Mouse (Mus musculus) kidney, adult 18-20 months (tissue): Measurements from ENCODE around the gene Asb7.

Source experiments
- DNase-seq: peaks from one replicate; pipeline ENCODE4 v3.0.0; 2021

Asb7 gene

DNA sequence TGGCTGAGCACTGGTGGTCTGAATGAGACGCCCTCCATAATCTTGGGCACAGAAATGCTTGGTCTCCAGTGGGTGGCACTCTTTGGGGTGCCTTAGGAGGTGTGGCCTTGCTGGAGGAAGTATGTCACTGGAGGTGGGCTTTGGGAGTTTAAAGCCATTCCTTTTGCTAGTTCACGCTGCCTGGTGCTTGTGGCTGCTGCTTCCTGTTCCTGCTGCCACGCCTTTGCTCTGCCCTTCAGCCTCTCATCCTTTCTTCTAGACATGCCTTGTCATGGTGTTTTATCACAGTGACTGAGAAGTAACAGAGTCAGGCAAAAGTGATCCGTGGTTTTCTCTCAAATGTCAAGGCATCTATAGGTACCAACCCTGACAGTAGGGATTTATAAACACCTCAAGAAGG lies 37.2 kb downstream of the Asb7 start:
- DNase-seq: no peak

DNA sequence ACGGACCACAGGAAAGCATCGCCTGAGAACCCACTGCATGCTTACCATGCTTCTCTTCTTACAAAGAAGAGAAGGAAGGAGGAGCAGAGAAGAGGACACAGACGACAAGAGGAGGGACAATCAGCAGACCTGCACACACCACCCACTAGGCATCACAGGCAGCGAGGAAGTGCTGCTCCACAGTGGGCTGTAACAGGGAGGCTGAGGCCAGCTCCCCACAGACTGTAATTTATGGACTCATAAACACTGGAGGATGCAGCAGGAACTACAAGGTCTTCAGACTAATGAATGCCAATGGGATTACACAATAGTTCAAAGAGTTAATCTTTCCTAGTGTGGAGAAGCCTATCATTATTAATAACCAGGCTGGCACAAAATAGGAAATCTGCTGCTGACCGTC lies 38.5 kb downstream of the Asb7 start:
- no peak for DNase-seq

DNA sequence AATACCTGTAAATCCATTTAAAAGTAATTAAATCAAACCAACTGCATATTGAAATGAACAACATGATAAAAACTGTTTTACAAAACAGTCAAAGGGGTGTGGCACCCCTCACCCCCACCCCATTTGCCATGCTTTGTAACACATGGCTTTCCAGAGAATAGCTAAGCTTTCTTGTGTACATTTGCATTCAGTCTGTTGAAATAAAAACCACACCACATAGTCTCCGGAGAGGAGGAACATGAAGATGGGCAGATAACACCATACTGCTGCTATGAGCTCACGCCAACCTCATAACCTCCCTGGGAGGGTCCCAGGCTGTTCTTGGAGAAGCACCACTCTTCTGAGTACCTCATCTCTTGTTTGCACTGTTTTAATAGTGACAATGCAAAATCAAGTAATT lies 40.2 kb downstream of the Asb7 start:
- DNase-seq: no peak

DNA sequence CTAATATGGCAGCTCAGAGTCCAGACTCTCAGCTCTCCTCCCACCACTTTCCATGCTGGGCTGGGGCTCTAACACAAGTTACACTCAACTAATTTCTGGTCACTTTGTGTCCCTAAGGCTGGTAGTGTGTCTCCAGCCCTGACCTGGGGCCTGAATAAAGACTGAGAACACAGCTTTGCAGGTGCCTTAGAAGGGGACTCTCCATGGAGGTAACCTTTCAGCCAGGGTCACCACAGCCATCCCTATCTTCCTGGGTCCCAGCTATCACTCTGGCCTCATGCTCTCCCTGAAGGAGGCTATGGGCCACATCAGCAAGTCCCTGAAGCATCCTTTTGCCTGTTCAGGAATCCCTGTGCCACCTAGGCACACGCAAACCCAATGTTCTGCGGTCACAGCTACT lies 43.7 kb downstream of the Asb7 start:
- no peak for DNase-seq

DNA sequence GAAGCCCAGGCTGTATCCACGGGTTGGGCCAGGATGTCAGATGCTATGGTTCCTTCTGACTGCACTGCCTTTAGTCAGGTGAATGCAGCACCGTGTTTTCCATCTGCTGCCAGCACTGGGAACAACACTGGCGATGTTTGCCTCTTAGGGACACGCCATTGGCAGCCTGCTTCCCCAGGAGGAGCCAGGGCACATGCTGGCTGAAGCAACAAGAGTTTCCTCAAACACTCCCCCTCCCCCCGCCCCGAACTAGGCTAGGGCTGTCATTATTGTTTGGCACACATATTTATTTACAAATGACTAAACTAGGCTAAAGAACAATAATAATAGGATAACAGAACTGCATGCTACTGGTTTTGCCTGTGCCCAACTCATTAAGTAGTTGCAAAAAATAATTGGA lies 56.0 kb downstream of the Asb7 start:
- no peak for DNase-seq

DNA sequence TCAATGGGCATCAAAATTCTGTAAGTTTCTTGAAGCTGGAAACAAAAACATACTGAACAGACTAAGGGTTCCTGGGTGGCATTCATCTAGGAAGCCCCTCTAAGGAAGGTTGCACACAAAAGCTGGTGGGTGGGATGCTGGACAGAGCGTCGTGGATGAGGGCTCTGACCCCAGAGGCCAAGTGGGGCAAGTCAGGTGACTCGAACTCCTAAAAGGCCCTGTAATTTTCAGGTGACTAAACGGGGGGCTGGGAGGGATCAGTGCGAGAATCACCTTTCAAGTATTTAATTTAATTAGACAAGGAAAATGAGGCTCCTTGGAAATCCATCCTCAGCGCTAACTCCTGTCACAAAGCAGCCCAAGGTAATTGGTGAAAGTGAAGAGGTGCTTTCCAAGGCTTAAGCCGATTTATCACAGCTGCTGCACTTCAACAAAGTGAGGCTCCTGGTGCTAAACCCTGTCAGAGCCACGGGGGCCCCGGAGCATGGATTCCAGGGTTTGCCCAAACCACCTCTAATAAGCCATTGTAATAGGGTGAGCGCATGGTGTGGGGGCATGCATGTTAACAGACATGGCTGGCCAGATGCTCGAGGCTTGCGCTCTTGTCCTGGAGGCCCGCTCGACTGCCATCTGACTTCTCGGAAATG lies 59.1 kb downstream of the Asb7 start:
- no peak for DNase-seq

DNA sequence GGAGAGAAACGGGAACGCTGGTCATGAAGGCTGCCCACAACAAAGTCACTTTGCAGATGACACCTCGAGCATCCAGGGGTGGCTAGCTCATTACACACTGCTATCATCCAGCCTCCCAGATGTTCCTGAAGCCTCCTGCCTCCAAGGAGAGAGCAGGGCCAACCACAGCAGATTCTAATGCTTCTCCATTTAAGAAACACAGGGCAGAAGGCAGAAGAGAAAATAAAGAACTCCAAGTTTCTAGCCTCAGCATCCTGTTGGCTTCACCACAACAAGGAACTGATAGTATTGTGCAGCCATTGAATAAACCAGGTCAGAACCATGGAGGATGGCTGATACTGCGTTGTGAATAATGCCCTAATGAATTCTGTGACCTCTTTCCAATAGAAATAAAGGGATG lies 60.0 kb downstream of the Asb7 start:
- no peak for DNase-seq

DNA sequence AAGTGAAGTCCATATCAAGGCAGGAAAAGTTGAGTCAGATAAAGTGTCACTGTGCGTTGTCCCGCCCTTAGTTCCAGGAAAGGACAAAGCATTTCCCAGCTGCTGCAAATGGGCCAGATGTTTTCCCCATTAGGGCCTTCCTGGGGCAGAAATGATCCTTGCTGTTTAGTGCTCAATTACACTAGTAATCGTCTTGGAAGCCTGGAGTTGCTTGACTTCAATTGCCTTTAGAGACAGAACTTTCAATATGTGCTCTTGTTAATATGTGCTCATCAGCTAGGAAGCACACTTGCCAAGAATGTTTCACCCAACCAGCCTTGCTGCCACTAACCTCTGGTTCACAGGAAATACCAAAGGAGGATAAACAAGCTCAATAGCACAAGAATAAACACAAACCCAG lies 66.0 kb downstream of the Asb7 start:
- no peak for DNase-seq

DNA sequence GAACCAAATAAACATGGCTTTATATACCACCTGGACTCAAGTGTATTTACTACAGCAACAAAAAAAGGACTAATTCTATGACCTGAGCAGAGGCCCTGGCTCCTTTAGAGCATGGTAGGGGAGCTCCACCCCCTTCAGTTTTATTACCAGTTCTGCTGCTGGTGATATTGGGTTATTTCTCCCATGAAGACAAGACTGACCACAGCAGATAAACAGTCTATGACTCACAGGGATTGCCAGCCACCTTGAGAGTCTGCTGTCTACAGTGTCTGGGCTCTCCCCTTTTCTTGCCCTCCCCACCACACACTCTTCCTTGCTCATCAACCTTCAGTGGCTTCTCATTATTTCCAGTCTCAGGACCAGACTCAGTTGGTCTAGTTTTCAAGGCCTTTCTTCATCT lies 87.5 kb downstream of the Asb7 start:
- DNase-seq: no peak

DNA sequence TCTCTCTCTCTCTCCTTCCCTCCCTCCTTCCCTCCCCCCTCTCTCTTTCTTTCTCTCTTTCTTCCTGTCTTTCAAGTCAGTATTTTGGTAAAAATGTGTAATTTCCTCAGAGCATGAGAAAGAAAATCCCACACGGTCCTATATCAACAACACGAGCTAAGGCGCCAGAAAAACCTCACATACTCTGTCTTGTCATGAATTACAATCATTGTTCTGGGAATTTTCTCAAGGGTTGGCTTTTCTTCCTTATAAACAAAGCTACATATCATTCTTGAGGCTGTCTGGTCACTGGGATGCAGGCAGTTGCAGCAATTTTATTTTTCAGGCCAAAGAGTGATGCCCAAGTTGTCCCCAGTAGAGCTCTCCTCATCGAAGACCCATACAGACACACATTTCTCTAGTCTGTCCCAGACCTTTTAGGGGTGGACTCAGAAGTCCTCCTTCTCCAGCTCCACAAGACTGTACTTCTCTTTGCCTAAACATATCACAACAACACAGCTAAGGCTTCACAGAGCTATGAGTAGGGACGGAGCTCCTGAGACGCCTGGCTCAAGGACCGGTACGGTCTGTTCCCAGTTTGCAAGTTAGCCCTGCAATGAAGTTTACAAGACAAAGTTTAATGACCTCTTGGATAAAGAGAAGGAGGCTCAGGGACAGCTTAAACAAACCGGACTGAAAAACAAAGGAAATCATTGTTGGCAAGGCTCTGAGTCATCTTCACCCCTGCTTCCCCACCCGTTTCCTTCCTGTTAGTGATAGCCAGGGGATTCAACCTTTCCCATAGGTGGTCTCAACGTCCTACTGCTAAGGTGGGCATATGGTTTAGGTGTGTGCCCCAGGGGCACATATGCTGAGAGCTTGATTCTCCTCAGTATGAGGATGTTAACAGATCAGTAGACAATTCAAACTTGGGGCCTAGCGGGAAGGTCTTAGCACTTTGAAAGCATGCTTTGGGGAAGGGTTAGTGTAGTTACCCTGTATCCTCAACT lies 88.5 kb downstream of the Asb7 start:
- peak; percentile 9 for DNase-seq

DNA sequence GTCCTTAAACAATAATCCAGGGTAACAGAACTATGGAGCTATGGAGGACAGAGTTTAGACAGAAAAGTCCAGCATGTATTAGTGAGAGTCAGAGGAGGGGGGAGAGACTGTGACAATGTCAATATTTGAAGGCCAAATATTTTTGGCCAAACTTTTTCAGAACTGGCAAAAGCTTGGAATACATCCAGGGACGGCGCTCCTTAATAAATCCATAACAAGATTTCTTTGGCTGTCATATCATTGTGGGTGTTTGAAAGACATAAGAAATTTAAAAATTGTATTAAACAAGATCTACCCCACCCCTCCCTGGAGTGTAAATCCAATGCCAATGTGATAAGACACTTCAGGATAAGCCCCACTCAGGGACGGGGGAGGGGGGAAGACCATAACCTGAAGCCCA lies 89.3 kb downstream of the Asb7 start:
- DNase-seq: no peak

DNA sequence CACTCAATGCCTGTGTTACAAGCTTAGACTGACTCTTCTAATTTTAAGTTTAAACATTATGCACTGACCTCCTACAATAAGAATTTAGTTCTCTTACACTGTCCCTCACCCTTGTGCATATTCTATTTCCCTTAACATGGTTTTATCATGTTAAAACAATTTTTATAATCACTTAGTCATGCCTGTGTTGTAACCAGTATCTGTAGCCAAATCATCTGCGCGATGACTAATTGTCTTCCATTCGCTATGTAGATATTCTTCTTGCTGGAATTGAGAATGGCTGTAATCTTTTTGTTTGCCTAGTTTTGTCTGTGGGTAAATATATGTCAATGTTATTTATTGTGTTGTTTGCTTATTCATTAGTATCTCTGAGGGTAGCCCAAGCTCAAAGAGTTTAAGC lies 91.5 kb downstream of the Asb7 start:
- DNase-seq: no peak
